21 mouse cellular contexts compared by ENCODE assay signal in genomic region chr6:117308636-117309035, GRCm38 (mm10).
A peak's percentile ranks its signal among the peaks of the same experiment; 100 is the strongest.
DNase-seq lines count a peak whose midpoint lies in the region; ATAC-seq and TF ChIP-seq lines count a peak whose summit lies in the region.
"Had no signal": no experiment of that assay in that cellular context is flagged by ENCODE, and none has a peak within 500 bp of the region (broad histone marks: within the 10 kb centered on the region; RNA-seq: fewer than 3 reads in every experiment).

No protein-coding gene starts in this region.

- H3K4me3 ChIP-seq in forebrain, embryonic 14.5 days (ENCODE audit: low read depth, low read length) = no peak overlapping the region
- H3K4me3 ChIP-seq in forebrain, embryonic 15.5 days = no peak overlapping the region
- H3K4me3 ChIP-seq in stomach, postnatal 0 days (ENCODE audit: low read depth, low read length) = no peak overlapping the region
- H3K4me3 ChIP-seq: embryonic facial prominence, embryonic 15.5 days; erythroblast, embryonic 14.5 days; forebrain, embryonic 12.5 days; heart, embryonic 15.5 days; hindbrain, embryonic 10.5 days; intestine, embryonic 15.5 days had no signal

- no peak overlapping the region for H3K27ac ChIP-seq in forebrain, embryonic 14.5 days (ENCODE audit: low read depth, low read length)
- no peak overlapping the region for H3K27ac ChIP-seq in forebrain, embryonic 15.5 days (replicated peaks)
- no peak overlapping the region for H3K27ac ChIP-seq in stomach, postnatal 0 days (replicated peaks)
- H3K27ac ChIP-seq: embryonic facial prominence, embryonic 15.5 days; forebrain, embryonic 12.5 days; heart, embryonic 15.5 days; hindbrain, embryonic 10.5 days; hindbrain, embryonic 14.5 days; intestine, embryonic 15.5 days had no signal

- TF ChIP-seq CTCF in brain, embryonic 14.5 days (IDR thresholded peaks at IDR 0.05; ENCODE audit: borderline replicate concordance, extremely low read depth, insufficient read depth, insufficient read length) = no peak
- TF ChIP-seq CTCF in stomach, postnatal 0 days (IDR thresholded peaks at IDR 0.05; ENCODE audit: low read depth) = no peak

- no peak overlapping the region for H3K9ac ChIP-seq in forebrain, embryonic 14.5 days (ENCODE audit: low read length)
- no peak overlapping the region for H3K9ac ChIP-seq in forebrain, embryonic 15.5 days (replicated peaks)
- no peak overlapping the region for H3K9ac ChIP-seq in stomach, postnatal 0 days (ENCODE audit: low read length)
- H3K9ac ChIP-seq: embryonic facial prominence, embryonic 15.5 days; forebrain, embryonic 12.5 days; heart, embryonic 15.5 days; hindbrain, embryonic 14.5 days; intestine, embryonic 15.5 days had no signal

- no peak for ATAC-seq in forebrain, embryonic 14.5 days
- no peak for ATAC-seq in forebrain, embryonic 15.5 days (replicated peaks)
- ATAC-seq in stomach, postnatal 0 days (ENCODE audit: low FRiP score, low TSS enrichment) = no peak
- ATAC-seq: intestine, embryonic 15.5 days had no signal

- no peaks in the 10 kb centered on the region for H3K4me1 ChIP-seq in forebrain, embryonic 14.5 days (ENCODE audit: control insufficient read depth, insufficient read depth, low read length)
- no peaks in the 10 kb centered on the region for H3K4me1 ChIP-seq in forebrain, embryonic 15.5 days
- H3K4me1 ChIP-seq in stomach, postnatal 0 days (replicated peaks; ENCODE audit: control insufficient read depth, insufficient read depth) = no peaks in the 10 kb centered on the region
- H3K4me1 ChIP-seq: embryonic facial prominence, embryonic 15.5 days; forebrain, embryonic 12.5 days; intestine, embryonic 15.5 days had no signal

- peak; percentile 19 for DNase-seq in forebrain, embryonic 14.5 days (ENCODE audit: low spot score)
- peak; percentile 2 for DNase-seq in retina, adult 2 months (ENCODE audit: low read depth, low spot score)
- no peak for DNase-seq in retina, embryonic 14.5 days (ENCODE audit: low spot score)
- peak; percentile 22 for DNase-seq in brain, embryonic 14.5 days (ENCODE audit: low read depth)
- DNase-seq in stomach, postnatal 0 days (ENCODE audit: low spot score) = peak; percentile 7
- DNase-seq in adipocyte (ENCODE audit: low spot score) = no peak
- DNase-seq: adrenal gland, postnatal 14 days; cerebellum, adult 8-10 months; cerebellum, postnatal 36 days; heart, adult 18-20 months; heart, postnatal 14 days; kidney, adult 18-20 months had no signal

- WGBS in forebrain, embryonic 14.5 days = 66% methylated on average over 2 of the region's 2 CpGs
- WGBS in forebrain, embryonic 15.5 days = 75% methylated on average over 2 of the region's 2 CpGs
- WGBS in stomach, postnatal 0 days = 46% methylated on average over 2 of the region's 2 CpGs

- H3K27me3 ChIP-seq in forebrain, embryonic 14.5 days (replicated peaks; ENCODE audit: control insufficient read depth, insufficient read depth, low read length) = no peaks in the 10 kb centered on the region
- H3K27me3 ChIP-seq in forebrain, embryonic 15.5 days = no peaks in the 10 kb centered on the region
- no peaks in the 10 kb centered on the region for H3K27me3 ChIP-seq in stomach, postnatal 0 days (ENCODE audit: control insufficient read depth, insufficient read depth, low read length)
- H3K27me3 ChIP-seq: embryonic facial prominence, embryonic 15.5 days; forebrain, embryonic 12.5 days; heart, embryonic 15.5 days; intestine, embryonic 15.5 days had no signal

- no peaks in the 10 kb centered on the region for H3K9me3 ChIP-seq in forebrain, embryonic 14.5 days (replicated peaks; ENCODE audit: control insufficient read depth, low read length)
- no peaks in the 10 kb centered on the region for H3K9me3 ChIP-seq in forebrain, embryonic 15.5 days
- H3K9me3 ChIP-seq in stomach, postnatal 0 days (ENCODE audit: control insufficient read depth, low read length) = no peaks in the 10 kb centered on the region
- H3K9me3 ChIP-seq: embryonic facial prominence, embryonic 15.5 days; forebrain, embryonic 12.5 days; heart, embryonic 15.5 days; hindbrain, embryonic 10.5 days; intestine, embryonic 15.5 days had no signal

- no peak overlapping the region for H3K4me2 ChIP-seq in forebrain, embryonic 14.5 days (ENCODE audit: low read length)
- H3K4me2 ChIP-seq in forebrain, embryonic 15.5 days (replicated peaks) = no peak overlapping the region
- H3K4me2 ChIP-seq in stomach, postnatal 0 days (replicated peaks; ENCODE audit: low read depth) = no peak overlapping the region
- H3K4me2 ChIP-seq: embryonic facial prominence, embryonic 15.5 days; forebrain, embryonic 12.5 days; heart, embryonic 11.5 days; heart, embryonic 15.5 days; hindbrain, embryonic 14.5 days; intestine, embryonic 15.5 days had no signal

- TF ChIP-seq POLR2A in brain, embryonic 14.5 days (IDR thresholded peaks at IDR 0.05; ENCODE audit: borderline replicate concordance, extremely low read depth, insufficient read depth, insufficient read length, poor library complexity, severe bottlenecking) = no peak

- TF ChIP-seq EP300 in stomach, postnatal 0 days (optimal IDR thresholded peaks at IDR 0.05) = no peak

- no peaks in the 10 kb centered on the region for H3K36me3 ChIP-seq in forebrain, embryonic 14.5 days (ENCODE audit: control insufficient read depth, insufficient read depth, low read length)
- no peaks in the 10 kb centered on the region for H3K36me3 ChIP-seq in forebrain, embryonic 15.5 days
- no peaks in the 10 kb centered on the region for H3K36me3 ChIP-seq in stomach, postnatal 0 days (ENCODE audit: control insufficient read depth, insufficient read depth, low read length)
- H3K36me3 ChIP-seq: embryonic facial prominence, embryonic 15.5 days; forebrain, embryonic 12.5 days; heart, embryonic 15.5 days; hindbrain, embryonic 10.5 days; intestine, embryonic 15.5 days had no signal

Comparison
In these comparisons a context has a peak if more than half of its experiments do, and no peak if none do; other contexts are left out.
1. DNase-seq: peak in forebrain, embryonic 14.5 days (single experiment), retina, adult 2 months (single experiment), brain, embryonic 14.5 days (single experiment) and stomach, postnatal 0 days (single experiment); none in retina, embryonic 14.5 days (single experiment) and adipocyte (single experiment).